Mouse (Mus musculus) frontal cortex, adult 2 months (tissue): ENCODE measurements around the gene Paics. TPM values are rescaled to one million over a fixed set of nuclear protein-coding genes. Genes with fewer than 3 reads are reported as not detected.
"Not testable (repeated sequence)": the region's sequence is repeated elsewhere in the genome, so short reads cannot be mapped to it uniquely, and the experiment has no call there.

Experiments used
- DNase-seq, 2 experiments: peaks; one replicate each; pipeline ENCODE4 v3.0.0; 2022; ENCODE audit warnings: low spot score in 1 of 2; ENCODE audit errors: extremely low spot score in 1 of 2
- polyA plus RNA-seq: library from polyadenylated mRNA; depleted of rRNA; stranded (reverse); fragments of >200 nt; gene quantifications from 2 replicates; pipeline ENCODE4 v1.2.3, GENCODE M21; 2012

Gene Paics
- polyA plus RNA-seq, 1 experiment = 84.1 TPM

DNA sequence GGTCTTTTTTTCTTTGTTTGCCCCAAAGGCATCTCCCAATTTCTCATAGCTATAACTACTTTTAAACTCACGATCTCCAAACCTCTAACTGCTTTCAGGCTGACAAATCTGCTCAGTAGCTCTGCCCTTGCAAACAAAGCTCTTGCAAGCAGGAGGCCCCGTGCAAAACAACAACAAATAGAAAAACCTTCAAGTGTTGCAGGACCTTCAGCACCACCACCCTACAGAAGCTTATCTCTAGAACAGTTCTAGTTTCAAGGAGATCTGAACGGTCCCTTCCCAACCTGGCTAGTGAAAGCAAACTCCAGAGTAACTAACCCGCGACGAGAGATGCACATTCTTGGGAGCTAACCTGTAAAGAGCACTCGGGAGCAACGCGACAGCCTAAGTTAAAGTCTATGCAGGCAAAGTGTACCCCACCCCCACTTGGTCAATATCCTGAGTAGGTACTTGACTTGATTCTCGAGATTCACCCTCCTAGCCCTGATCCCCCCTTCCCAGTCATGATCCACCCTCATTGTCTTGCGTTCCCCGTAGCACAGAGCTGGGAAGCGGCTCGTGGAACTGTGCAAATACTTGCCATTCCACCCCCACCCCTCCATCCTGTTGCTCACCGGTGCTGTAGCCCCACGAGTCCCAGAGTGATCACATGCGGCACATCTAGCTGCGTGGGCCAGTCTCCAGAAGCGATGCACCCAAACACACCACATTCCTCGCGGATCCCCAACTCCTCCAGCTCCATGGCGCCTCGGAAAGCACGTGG is 583 bp upstream of the Paics start:
- no peak for DNase-seq

DNA sequence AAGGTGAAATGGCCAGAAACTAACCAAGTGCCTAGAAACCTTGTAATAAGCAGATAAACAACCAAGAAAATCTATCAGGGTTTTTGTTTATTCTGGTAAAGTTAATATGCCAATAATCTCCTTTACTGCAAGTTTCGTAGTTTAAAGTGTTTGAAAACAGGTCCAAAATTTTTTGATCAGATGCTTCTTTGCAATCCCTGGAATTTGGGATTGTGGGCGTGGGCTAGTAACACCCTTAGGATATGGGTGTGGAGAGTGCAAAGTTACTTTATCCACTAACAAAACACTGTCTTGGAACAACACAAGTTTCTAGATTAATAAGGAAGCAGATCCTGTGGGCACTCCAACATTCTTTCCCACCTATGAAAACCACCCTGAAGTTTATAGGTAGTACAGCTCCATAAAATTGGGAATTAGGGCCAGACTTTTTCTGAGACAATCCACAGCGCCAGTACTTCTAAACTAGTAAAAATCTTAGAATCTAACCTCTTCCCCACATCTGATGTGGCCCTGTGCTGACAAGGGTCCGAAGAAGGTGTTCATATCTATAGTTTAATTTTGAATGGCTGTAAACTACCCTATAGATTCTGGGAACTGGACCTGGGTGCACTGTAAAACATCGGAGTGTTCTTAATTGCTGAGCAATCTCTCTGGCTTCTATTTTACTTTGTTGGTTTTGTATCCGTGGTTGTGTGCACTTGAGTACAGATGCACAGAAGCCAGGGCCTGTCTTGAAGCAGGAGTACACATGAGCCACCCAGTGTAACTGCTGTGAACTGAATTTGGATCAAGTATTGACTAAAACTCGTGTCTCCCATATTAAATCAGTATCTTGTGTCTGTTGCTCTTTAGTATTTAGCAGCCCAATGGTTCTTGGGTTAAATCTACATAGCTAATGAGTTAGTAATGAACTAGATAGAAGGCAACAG is 1.3 kb downstream of the Paics start:
- DNase-seq = no peak

DNA sequence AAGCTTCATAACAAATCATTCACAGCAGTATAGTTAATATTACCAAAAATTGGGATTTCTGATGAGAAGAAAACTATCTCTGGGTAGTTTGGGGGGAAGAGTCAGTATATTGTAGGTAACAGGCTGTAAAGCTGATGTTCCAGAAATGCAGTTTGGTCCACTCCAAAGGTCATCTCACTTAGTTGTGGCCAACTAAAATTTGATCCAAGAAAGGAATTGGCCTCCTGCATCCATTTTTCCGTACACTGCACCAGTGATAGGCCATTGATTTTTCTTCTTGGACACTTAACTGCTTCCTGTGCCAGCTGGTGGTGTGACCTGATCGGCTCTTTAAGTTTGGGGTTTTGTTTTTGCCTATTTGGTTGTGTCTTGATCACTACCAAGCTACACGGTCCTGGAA is 2.7 kb downstream of the Paics start:
- DNase-seq = no peak

GRCm38 (mm10) chr5:76954271-76954900 is 3.3 kb downstream of the Paics start:
- DNase-seq = no peak

GRCm38 (mm10) chr5:76955474-76955873 is 4.4 kb downstream of the Paics start:
- DNase-seq = no peak

- DNase-seq = no peak
Observed at GRCm38 (mm10) chr5:76957954-76958353, 6.8 kb downstream of the Paics start.

DNA sequence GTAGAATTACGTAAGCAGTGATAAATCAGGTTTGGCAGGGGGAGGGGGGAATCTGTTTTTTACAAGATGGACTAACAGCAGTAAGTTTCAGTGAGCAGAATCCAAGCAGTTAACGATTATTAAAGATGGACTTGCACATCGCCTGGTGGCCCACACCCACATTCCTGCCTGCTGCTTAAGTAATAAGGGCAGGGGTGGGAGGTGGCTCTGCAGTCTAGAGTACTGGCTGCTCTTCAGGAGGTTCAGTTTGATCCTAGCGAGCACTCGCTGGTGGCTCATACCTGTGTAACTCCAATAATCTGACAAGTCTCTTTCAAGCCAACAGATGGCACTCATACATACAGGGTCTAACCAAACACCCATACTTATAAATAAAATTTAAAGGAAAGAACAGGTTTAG is 8.5 kb downstream of the Paics start:
- DNase-seq = no peak

- DNase-seq = no peak
Observed at GRCm38 (mm10) chr5:76962545-76962944, 11.4 kb downstream of the Paics start.

- DNase-seq = no peak
Observed at GRCm38 (mm10) chr5:76964651-76965050, 13.5 kb downstream of the Paics start.

DNA sequence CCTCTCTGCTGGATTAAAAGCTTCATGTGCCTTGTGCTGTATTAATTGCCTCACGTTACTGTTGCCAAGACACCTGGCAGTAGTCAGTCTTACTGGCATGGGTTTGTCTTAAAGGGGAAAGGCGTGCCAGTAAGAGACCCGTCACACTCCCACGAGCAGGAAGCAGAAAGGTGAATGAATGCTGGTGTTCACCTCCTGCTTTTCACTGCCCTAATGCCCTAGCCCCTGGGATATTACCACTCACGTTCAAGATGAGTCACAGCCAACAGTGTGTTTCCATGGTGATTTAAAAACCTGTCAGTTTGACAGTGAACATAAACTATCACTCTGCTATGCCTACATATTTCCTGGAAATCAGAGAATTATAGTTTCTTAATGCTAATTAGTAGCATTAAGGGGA is 18.1 kb downstream of the Paics start:
- no peak for DNase-seq

DNA sequence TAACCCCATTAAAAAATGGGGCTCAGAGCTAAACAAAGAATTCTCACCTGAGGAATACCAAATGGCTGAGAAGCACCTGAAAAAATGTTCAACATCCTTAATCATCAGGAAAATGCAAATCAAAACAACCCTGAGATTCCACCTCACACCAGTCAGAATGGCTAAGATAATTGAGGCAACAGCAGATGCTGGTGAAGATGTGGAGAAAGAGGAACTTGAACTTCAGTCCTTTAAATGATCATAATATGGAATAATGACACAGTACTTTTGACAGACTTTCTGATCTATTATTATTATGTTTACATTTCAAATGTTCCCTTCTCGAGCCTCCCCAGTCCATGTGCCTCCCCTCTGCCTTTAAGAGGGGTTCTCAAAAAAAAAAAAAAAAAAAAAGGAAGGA is 20.0 kb downstream of the Paics start:
- DNase-seq = not testable (repeated sequence)

GRCm38 (mm10) chr5:76973488-76973887 is 22.4 kb downstream of the Paics start:
- no peak for DNase-seq

GRCm38 (mm10) chr5:76974207-76974553 is 23.1 kb downstream of the Paics start:
- peak in 1 of 2 experiments; percentile 27 for DNase-seq

GRCm38 (mm10) chr5:76974554-76975285 is 23.6 kb downstream of the Paics start, which contains the start of gene Srp72:
Srp72 (plus strand) TSS chr5:76974683.
- peak; percentile 53 to 84 for DNase-seq

DNA sequence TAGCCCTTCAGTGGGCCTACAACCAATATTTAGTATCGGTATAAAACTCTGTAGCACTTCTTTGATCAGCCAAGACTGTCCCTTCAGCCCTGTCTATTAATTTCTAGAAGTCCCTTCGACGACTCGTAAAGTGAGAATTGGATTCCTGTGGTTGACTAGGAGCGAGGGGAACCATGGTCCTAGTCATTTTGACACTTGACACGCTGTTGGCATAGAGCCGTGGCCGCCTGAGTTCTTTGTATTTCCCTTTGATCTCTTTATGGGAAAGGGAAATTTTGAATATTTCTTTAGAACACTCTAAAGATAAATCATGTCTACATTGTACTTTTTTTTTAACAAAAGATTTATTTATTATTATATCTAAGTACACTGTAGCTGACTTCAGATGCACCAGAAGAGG is 24.6 kb downstream of the Paics start:
- DNase-seq = no peak

GRCm38 (mm10) chr5:76984015-76984414 is 32.9 kb downstream of the Paics start:
- no peak for DNase-seq

- no peak for DNase-seq
Observed at GRCm38 (mm10) chr5:76990789-76991188, 39.7 kb downstream of the Paics start.

DNA sequence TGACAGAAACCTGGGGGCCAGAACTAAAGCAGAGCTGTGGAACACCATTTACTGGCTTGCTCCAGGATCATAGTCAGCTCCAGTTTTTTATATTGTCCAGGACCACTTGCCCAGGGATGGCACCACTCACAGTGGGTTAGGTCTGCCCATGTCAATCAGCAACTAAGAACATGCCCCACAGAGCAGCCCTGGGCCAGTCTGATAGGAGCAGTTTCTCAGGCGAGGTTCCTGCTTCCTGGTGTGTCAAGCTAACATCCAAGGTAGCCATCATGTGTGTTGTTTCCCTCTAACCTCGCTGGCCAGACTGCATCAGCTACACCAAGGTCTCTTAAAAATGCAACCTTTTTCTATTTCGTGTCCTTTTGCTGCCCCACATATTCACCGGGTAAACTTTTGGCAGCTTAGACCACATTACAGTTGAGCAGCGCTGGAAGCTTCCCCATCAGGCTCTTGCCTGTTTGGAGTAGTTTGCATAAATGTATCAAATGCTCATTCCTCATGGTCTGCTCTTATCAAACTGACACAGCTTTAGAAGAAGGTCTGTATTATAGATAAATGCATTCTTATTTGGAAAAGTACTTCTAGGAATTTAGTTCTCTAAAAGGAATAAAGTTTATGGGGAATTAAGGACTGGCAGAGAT is 42.2 kb downstream of the Paics start:
- no peak for DNase-seq

- peak in 1 of 2 experiments; percentile 64 for DNase-seq
Observed at GRCm38 (mm10) chr5:76998416-76998815, 47.3 kb downstream of the Paics start.

- no peak for DNase-seq
Observed at GRCm38 (mm10) chr5:77001192-77001591, 50.1 kb downstream of the Paics start.
